Mouse (Mus musculus): Measurements from ENCODE around the gene Mrpl54. TPM values are rescaled to one million over a fixed set of nuclear protein-coding genes. Genes with fewer than 3 reads are reported as not detected.
"Not testable (repeated sequence)": the region's sequence is repeated elsewhere in the genome, so short reads cannot be mapped to it uniquely, and the experiment has no call there.

Mrpl54 gene
- polyA plus RNA-seq, 1 experiment = 102 TPM

- no peak for DNase-seq
- Histone ChIP-seq H3K27ac (ENCODE audit: control insufficient read depth, insufficient read depth, low read length) (no peak overlapping the region), H3K36me3 (ENCODE audit: control insufficient read depth, insufficient read depth, low read length) (no peaks in the 10 kb centered on the region), H3K4me3 (ENCODE audit: control insufficient read depth, insufficient read depth, low read length) (no peak overlapping the region), H3K27me3 (ENCODE audit: control insufficient read depth, insufficient read depth, low read length) (no peaks in the 10 kb centered on the region), H3K4me1 (replicated peaks; ENCODE audit: control insufficient read depth, insufficient read depth, low read length) (peaks cover 3% of the 10 kb centered on the region; the same call in 1 of the 2 replicates)
- WGBS = 65% methylated on average over 5 of the region's 5 CpGs
- no peak for TF ChIP-seq CTCF (IDR thresholded peaks at IDR 0.05; ENCODE audit: borderline replicate concordance, control insufficient read depth, extremely low read depth, insufficient read depth, low read length, poor library complexity)
- no peak for TF ChIP-seq POLR2A (IDR thresholded peaks at IDR 0.05; ENCODE audit: control insufficient read depth, extremely low read depth, insufficient read depth, low read length, poor library complexity)
Observed at GRCm38 (mm10) chr10:81221402-81222015, 45.2 kb downstream of the Mrpl54 start.

GRCm38 (mm10) chr10:81217964-81218363, 48.8 kb downstream of the Mrpl54 start:
- DNase-seq = peak; percentile 76
- H3K4me3 ChIP-seq (ENCODE audit: control insufficient read depth, insufficient read depth, low read length) = no peak overlapping the region
- WGBS = 16% methylated on average over 7 of the region's 7 CpGs
- peaks cover 3% of the 10 kb centered on the region; the same call in 1 of the 2 replicates for H3K4me1 ChIP-seq (replicated peaks; ENCODE audit: control insufficient read depth, insufficient read depth, low read length)
- TF ChIP-seq CTCF (IDR thresholded peaks at IDR 0.05; ENCODE audit: borderline replicate concordance, control insufficient read depth, extremely low read depth, insufficient read depth, low read length, poor library complexity) (peak; percentile 92), POLR2A (IDR thresholded peaks at IDR 0.05; ENCODE audit: control insufficient read depth, extremely low read depth, insufficient read depth, low read length, poor library complexity) (no peak)
- no peaks in the 10 kb centered on the region for H3K36me3 ChIP-seq (ENCODE audit: control insufficient read depth, insufficient read depth, low read length)
- no peak overlapping the region for H3K27ac ChIP-seq (ENCODE audit: control insufficient read depth, insufficient read depth, low read length)
- H3K27me3 ChIP-seq (ENCODE audit: control insufficient read depth, insufficient read depth, low read length) = no peaks in the 10 kb centered on the region

GRCm38 (mm10) chr10:81217267-81217666, 49.5 kb downstream of the Mrpl54 start:
- H3K27me3 ChIP-seq (ENCODE audit: control insufficient read depth, insufficient read depth, low read length); H3K4me1 ChIP-seq (replicated peaks; ENCODE audit: control insufficient read depth, insufficient read depth, low read length); H3K36me3 ChIP-seq (ENCODE audit: control insufficient read depth, insufficient read depth, low read length); H3K4me3 ChIP-seq (ENCODE audit: control insufficient read depth, insufficient read depth, low read length); H3K27ac ChIP-seq (ENCODE audit: control insufficient read depth, insufficient read depth, low read length): not testable (repeated sequence)
- DNase-seq = peak; percentile 46
- WGBS = 16% methylated on average over 1 of the region's 1 CpGs

- H3K4me3 ChIP-seq (ENCODE audit: control insufficient read depth, insufficient read depth, low read length) = no peak overlapping the region
- WGBS = 84% methylated on average over 6 of the region's 6 CpGs
- H3K27me3 ChIP-seq (ENCODE audit: control insufficient read depth, insufficient read depth, low read length) = no peaks in the 10 kb centered on the region
- no peaks in the 10 kb centered on the region for H3K36me3 ChIP-seq (ENCODE audit: control insufficient read depth, insufficient read depth, low read length)
- no peak overlapping the region for H3K27ac ChIP-seq (ENCODE audit: control insufficient read depth, insufficient read depth, low read length)
- no peak for TF ChIP-seq POLR2A (IDR thresholded peaks at IDR 0.05; ENCODE audit: control insufficient read depth, extremely low read depth, insufficient read depth, low read length, poor library complexity)
- TF ChIP-seq CTCF (IDR thresholded peaks at IDR 0.05; ENCODE audit: borderline replicate concordance, control insufficient read depth, extremely low read depth, insufficient read depth, low read length, poor library complexity) = no peak
- H3K4me1 ChIP-seq (replicated peaks; ENCODE audit: control insufficient read depth, insufficient read depth, low read length) = peaks cover 3% of the 10 kb centered on the region; the same call in 1 of the 2 replicates
- no peak for DNase-seq
Observed at GRCm38 (mm10) chr10:81216810-81217209, 49.9 kb downstream of the Mrpl54 start.

- Histone ChIP-seq H3K27me3 (ENCODE audit: control insufficient read depth, insufficient read depth, low read length) (no peaks in the 10 kb centered on the region), H3K4me1 (replicated peaks; ENCODE audit: control insufficient read depth, insufficient read depth, low read length) (no peaks in the 10 kb centered on the region), H3K4me3 (ENCODE audit: control insufficient read depth, insufficient read depth, low read length) (no peak overlapping the region), H3K36me3 (ENCODE audit: control insufficient read depth, insufficient read depth, low read length) (no peaks in the 10 kb centered on the region), H3K27ac (ENCODE audit: control insufficient read depth, insufficient read depth, low read length) (no peak overlapping the region)
- WGBS = 86% methylated on average over 6 of the region's 6 CpGs
- TF ChIP-seq POLR2A (IDR thresholded peaks at IDR 0.05; ENCODE audit: control insufficient read depth, extremely low read depth, insufficient read depth, low read length, poor library complexity) = no peak
- no peak for TF ChIP-seq CTCF (IDR thresholded peaks at IDR 0.05; ENCODE audit: borderline replicate concordance, control insufficient read depth, extremely low read depth, insufficient read depth, low read length, poor library complexity)
- no peak for DNase-seq
Observed at GRCm38 (mm10) chr10:81216260-81216659, 50.5 kb downstream of the Mrpl54 start.

Other genes starting within 250 kb of the Mrpl54 start
- gene Diras1, start 241.3 kb downstream of the Mrpl54 start, polyA plus RNA-seq (2012; rRNA removed) = 0.05 and 0.13 TPM in 2 replicates
- 52.7 and 57.6 TPM in 2 replicates for gene Slc39a3, start 229.5 kb downstream of the Mrpl54 start, polyA plus RNA-seq (2012; rRNA removed)
- gene Sgta, start 206.8 kb downstream of the Mrpl54 start, polyA plus RNA-seq (2012; rRNA removed) = 265 and 279 TPM in 2 replicates
- 30.7 and 35.7 TPM in 2 replicates for gene Thop1, start 196.9 kb downstream of the Mrpl54 start, polyA plus RNA-seq (2012; rRNA removed)
- 0.39 and 1.0 TPM in 2 replicates for gene Creb3l3, start 168.1 kb downstream of the Mrpl54 start, polyA plus RNA-seq (2012; rRNA removed)
- gene Map2k2, start 161.0 kb downstream of the Mrpl54 start, polyA plus RNA-seq (2012; rRNA removed) = 214 and 285 TPM in 2 replicates
- 66.0 and 87.5 TPM in 2 replicates for gene Zbtb7a, start 131.7 kb downstream of the Mrpl54 start, polyA plus RNA-seq (2012; rRNA removed)
- 67.6 and 72.9 TPM in 2 replicates for gene Pias4, start 99.0 kb downstream of the Mrpl54 start, polyA plus RNA-seq (2012; rRNA removed)
- gene Eef2, start 90.3 kb downstream of the Mrpl54 start, polyA plus RNA-seq (2012; rRNA removed) = 2,100 and 2,369 TPM in 2 replicates
- 95.9 and 103 TPM in 2 replicates for gene Dapk3, start 83.9 kb downstream of the Mrpl54 start, polyA plus RNA-seq (2012; rRNA removed)
- not detected in 2 replicates for gene 4930442H23Rik, start 83.1 kb downstream of the Mrpl54 start, polyA plus RNA-seq (2012; rRNA removed)
- gene Nmrk2, start 64.9 kb downstream of the Mrpl54 start, polyA plus RNA-seq (2012; rRNA removed) = 0.12 TPM in 1 of 2 replicates, not detected in the other
- 2.4 and 2.5 TPM in 2 replicates for gene Atcay, start 36.1 kb downstream of the Mrpl54 start, polyA plus RNA-seq (2012; rRNA removed)
- gene Zfr2, start 33.8 kb downstream of the Mrpl54 start, polyA plus RNA-seq (2012; rRNA removed) = 9.1 and 9.6 TPM in 2 replicates
- 19.5 and 21.0 TPM in 2 replicates for gene Matk, start 14.0 kb downstream of the Mrpl54 start, polyA plus RNA-seq (2012; rRNA removed)
- gene Apba3, start within 50 bp of the Mrpl54 start, polyA plus RNA-seq (2012; rRNA removed) = 125 and 136 TPM in 2 replicates
- gene Tjp3, start 24.6 kb upstream of the Mrpl54 start, polyA plus RNA-seq (2012; rRNA removed) = 27.5 and 34.5 TPM in 2 replicates
- 212 and 239 TPM in 2 replicates for gene Pip5k1c, start 26.0 kb upstream of the Mrpl54 start, polyA plus RNA-seq (2012; rRNA removed)
- gene Cactin, start 54.2 kb upstream of the Mrpl54 start, polyA plus RNA-seq (2012; rRNA removed) = 89.3 and 89.6 TPM in 2 replicates
- gene Tbxa2r, start 61.8 kb upstream of the Mrpl54 start, polyA plus RNA-seq (2012; rRNA removed) = 310 and 312 TPM in 2 replicates
- 0.70 and 0.82 TPM in 2 replicates for gene Gipc3, start 76.3 kb upstream of the Mrpl54 start, polyA plus RNA-seq (2012; rRNA removed)
- gene Hmg20b, start 83.5 kb upstream of the Mrpl54 start, polyA plus RNA-seq (2012; rRNA removed) = 199 and 209 TPM in 2 replicates
- 65.3 and 85.5 TPM in 2 replicates for gene Mfsd12, start 90.6 kb upstream of the Mrpl54 start, polyA plus RNA-seq (2012; rRNA removed)
- gene 4930404N11Rik, start 98.9 kb upstream of the Mrpl54 start, polyA plus RNA-seq (2012; rRNA removed) = 12.7 TPM in 2 replicates
- gene Fzr1, start 111.6 kb upstream of the Mrpl54 start, polyA plus RNA-seq (2012; rRNA removed) = 181 and 201 TPM in 2 replicates
- 119 and 123 TPM in 2 replicates for gene Dohh, start 117.5 kb upstream of the Mrpl54 start, polyA plus RNA-seq (2012; rRNA removed)
- gene Gm48551, start 117.5 kb upstream of the Mrpl54 start, polyA plus RNA-seq (2012; rRNA removed) = 4.1 and 5.3 TPM in 2 replicates
- gene Gm48552, start 122.1 kb upstream of the Mrpl54 start, polyA plus RNA-seq (2012; rRNA removed) = 7.5 and 8.4 TPM in 2 replicates
- gene Smim24, start 126.1 kb upstream of the Mrpl54 start, polyA plus RNA-seq (2012; rRNA removed) = 49.7 and 51.1 TPM in 2 replicates
- gene Nfic, start 188.7 kb upstream of the Mrpl54 start, polyA plus RNA-seq (2012; rRNA removed) = 26.3 and 26.7 TPM in 2 replicates
- 4.3 and 5.1 TPM in 2 replicates for gene Celf5, start 215.8 kb upstream of the Mrpl54 start, polyA plus RNA-seq (2012; rRNA removed)
- gene Ncln, start 229.5 kb upstream of the Mrpl54 start, polyA plus RNA-seq (2012; rRNA removed) = 332 and 337 TPM in 2 replicates
- 84.3 and 87.2 TPM in 2 replicates for gene S1pr4, start 233.2 kb upstream of the Mrpl54 start, polyA plus RNA-seq (2012; rRNA removed)

Data from thymus, adult 2 months (tissue).